Mouse (Mus musculus) lung, embryonic 16.5 days (tissue): ENCODE data around the gene Svs2. TPM values are rescaled to one million over a fixed set of nuclear protein-coding genes. Genes with fewer than 3 reads are reported as not detected.

Experiments
- polyA plus RNA-seq: library from polyadenylated mRNA; unstranded; fragments of >200 nt; fragmentation: Nextera tagmentation; extraction: Ambion mirVana; gene quantifications from 2 replicates; pipeline ENCODE4 v1.2.1, GENCODE M21; 2015

Gene Svs2
- polyA plus RNA-seq, 1 experiment from 2014 or later, result not detected

Other genes with a start within 250 kb of the Svs2 start
- 294 and 308 TPM in 2 replicates for gene Ywhab, start 243.5 kb downstream of the Svs2 start, polyA plus RNA-seq
- gene Pabpc1l, start 213.0 kb downstream of the Svs2 start, polyA plus RNA-seq, result 0.74 and 0.77 TPM in 2 replicates
- gene Stk4, start 168.1 kb downstream of the Svs2 start, polyA plus RNA-seq, result 22.3 and 31.5 TPM in 2 replicates
- gene Tomm34, start 167.3 kb downstream of the Svs2 start, polyA plus RNA-seq, result 51.3 and 54.2 TPM in 2 replicates
- not detected in 2 replicates for gene Kcns1, start 67.4 kb downstream of the Svs2 start, polyA plus RNA-seq
- 0.16 TPM in 1 of 2 replicates, not detected in the other for gene Wfdc5, start 55.7 kb downstream of the Svs2 start, polyA plus RNA-seq
- 0.34 TPM in 1 of 2 replicates, not detected in the other for gene Wfdc12, start 47.9 kb downstream of the Svs2 start, polyA plus RNA-seq
- gene Wfdc15a, start 38.3 kb downstream of the Svs2 start, polyA plus RNA-seq, result not detected in 2 replicates
- gene Wfdc15b, start 16.8 kb downstream of the Svs2 start, polyA plus RNA-seq, result 1.1 TPM in 1 of 2 replicates, not detected in the other
- gene Svs3b, start 18.2 kb upstream of the Svs2 start, polyA plus RNA-seq, result not detected in 2 replicates
- gene Svs4, start 40.0 kb upstream of the Svs2 start, polyA plus RNA-seq, result not detected in 2 replicates
- not detected in 2 replicates for gene Svs3a, start 50.8 kb upstream of the Svs2 start, polyA plus RNA-seq
- not detected in 2 replicates for gene Svs6, start 78.3 kb upstream of the Svs2 start, polyA plus RNA-seq
- gene Svs5, start 94.3 kb upstream of the Svs2 start, polyA plus RNA-seq, result not detected in 2 replicates
- gene Slpi, start 150.6 kb upstream of the Svs2 start, polyA plus RNA-seq, result 1.8 and 2.8 TPM in 2 replicates
- gene Rbpjl, start 164.7 kb upstream of the Svs2 start, polyA plus RNA-seq, result 16.8 and 21.9 TPM in 2 replicates
- 46.8 and 54.9 TPM in 2 replicates for gene Matn4, start 166.7 kb upstream of the Svs2 start, polyA plus RNA-seq
- 226 and 247 TPM in 2 replicates for gene Sdc4, start 205.4 kb upstream of the Svs2 start, polyA plus RNA-seq
- 59.9 and 62.3 TPM in 2 replicates for gene Sys1, start 218.5 kb upstream of the Svs2 start, polyA plus RNA-seq
- gene Gm20458, start 222.5 kb upstream of the Svs2 start, polyA plus RNA-seq, result 7.9 and 15.2 TPM in 2 replicates
- gene Trp53tg5, start 235.3 kb upstream of the Svs2 start, polyA plus RNA-seq, result not detected in 2 replicates
- 13.0 and 23.4 TPM in 2 replicates for gene Dbndd2, start 247.6 kb upstream of the Svs2 start, polyA plus RNA-seq